Mouse (Mus musculus) A20 (cell line): ENCODE data around the gene Psd.

ENCODE experiments used
- DNase-seq: peaks from one replicate; pipeline ENCODE4 v3.0.0-alpha.2; 2011; ENCODE audit warnings: low read depth, low spot score

Gene Psd

DNA sequence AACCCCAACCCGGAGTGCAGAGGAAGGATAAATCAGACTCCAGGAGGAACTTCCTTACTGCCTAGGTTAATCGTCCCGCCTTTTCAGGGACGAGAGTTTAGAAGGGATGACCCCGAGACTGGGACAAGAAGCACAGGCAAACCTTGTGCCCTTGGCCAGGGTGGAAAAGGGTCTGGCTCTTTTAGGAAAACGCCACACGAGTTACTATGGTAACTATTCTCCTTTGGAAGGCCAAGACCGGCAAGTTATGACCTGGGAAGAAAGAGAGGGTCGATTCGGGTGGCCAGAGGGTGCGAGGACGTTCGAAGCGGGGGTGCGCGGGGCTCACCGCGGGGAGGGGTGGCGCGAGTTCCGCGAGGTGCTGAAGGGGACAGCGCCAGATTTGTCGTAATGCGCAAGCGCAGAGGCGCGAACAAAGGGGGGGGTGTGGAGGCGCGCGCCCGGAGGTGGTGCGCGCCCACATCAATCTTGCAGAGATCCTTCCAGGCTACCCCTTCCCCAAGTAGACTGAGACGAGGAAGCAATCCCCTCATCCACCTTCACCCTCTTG, at the start of gene Psd:
Psd (minus strand) TSS at position 401 of the 550 bp plus-strand sequence.
- DNase-seq: peak; percentile 71

- DNase-seq: no peak
Measured at GRCm38 (mm10) chr19:46375891-46376290, 48.9 kb upstream of the Psd start.

DNA sequence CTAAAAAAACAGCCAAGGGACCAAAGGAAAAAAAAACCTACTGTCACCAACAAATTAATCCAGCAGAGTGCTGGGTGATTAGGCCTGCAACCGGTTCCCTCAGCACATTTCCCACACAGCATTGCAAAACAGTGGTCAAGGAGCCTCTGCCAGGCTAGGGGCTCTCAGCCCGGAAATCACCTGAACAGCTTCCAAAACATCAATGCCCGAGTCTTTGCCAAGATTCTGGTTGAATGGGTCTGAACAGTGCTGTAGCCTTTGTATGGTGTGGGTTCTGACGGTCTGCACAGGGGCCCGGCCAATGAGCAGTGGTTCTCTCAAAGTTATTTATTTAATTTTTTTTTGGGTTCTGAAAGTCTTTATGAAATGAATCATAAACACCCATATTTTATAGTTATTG, 48.5 kb upstream of the Psd start:
- DNase-seq: no peak

DNA sequence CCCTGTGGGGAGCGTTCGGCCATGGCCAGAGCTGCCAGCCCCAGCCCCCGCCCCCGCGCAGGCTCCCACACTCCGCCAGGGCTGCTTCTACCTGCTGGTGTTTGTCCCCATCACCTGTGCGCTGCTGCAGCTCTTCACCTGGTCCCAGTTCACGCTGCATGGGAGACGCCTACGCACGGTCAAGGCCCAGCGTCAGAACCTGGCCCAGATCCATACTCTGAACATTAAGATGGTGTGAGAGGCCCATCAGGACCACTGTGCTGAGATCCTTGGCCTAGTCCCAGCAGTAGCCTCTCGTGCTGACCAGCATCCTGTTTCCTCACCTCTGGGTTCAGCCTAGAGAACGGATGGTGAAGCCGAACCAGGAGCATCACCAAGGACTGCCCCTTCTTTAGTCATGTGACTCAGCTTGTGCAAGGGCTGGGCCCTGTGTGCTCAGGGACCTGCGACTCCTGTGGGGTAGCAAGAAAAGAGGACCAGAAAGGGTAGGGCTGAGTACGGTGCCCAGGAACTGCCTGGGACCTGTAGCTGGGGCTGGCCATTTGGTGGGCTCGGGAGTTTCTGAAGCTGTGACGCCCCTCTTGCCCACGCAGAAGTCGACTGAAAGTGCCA, 47.6 kb upstream of the Psd start:
- no peak for DNase-seq

DNA sequence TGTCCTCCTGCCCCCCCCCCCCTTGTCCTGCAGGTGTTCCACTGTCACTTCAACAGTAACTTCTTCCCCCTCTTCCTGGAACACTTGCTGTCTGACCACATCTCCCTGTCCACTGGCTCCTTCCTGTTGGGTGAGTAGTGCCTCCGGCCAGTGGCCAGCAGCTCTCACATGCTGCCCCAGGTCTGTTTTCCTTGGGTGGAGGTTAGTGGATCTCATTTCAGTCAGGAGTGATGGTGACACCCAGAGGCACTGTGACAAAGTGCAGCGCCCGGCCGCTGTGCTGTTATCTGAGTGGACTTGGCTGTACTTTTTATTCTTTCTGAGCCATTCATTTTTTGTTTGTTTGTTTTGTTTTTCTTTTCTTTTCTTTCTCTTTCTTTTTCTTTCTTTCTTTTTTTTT, 42.2 kb upstream of the Psd start:
- DNase-seq: peak; percentile 53

DNA sequence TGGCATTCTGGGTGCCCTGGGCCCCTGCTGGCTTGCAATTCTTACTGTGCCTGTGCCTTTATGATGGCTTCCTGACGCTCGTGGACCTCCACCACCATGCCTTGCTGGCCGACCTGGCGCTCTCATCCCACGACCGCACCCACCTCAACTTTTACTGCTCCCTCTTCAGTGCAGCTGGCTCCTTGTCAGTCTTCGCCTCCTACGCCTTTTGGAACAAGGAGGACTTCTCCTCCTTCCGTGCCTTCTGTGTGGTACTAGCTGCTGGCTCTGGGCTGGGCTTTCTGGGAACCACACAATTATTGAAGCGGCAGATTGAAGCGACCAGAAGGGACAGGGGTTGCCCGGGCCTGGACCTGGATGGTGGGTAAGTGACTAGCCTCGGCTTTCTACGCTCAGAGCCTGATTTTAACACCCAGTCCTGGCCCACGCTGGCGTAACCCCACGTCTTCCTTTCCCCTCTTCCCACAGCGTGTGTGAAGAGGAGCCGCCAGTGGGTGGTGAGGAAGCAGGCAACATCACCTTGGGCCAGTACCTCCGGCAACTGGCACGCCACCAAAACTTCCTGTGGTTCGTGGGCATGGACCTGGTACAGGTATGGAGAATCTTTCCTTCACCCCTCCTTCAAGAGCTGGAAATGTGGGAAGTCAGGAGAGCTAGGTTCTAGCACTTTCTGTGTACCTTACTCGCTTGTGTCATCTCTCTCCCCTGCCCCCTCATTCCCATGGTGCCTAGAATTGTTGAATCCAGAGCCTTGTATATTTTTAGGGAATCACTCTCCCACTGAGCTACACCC, 41.0 kb upstream of the Psd start:
- no peak for DNase-seq

- DNase-seq: no peak
Measured at GRCm38 (mm10) chr19:46363294-46364009, 36.5 kb upstream of the Psd start.

GRCm38 (mm10) chr19:46362104-46362503, 35.1 kb upstream of the Psd start:
- DNase-seq: no peak

- DNase-seq: no peak
Measured at GRCm38 (mm10) chr19:46358381-46358780, 31.4 kb upstream of the Psd start.

DNA sequence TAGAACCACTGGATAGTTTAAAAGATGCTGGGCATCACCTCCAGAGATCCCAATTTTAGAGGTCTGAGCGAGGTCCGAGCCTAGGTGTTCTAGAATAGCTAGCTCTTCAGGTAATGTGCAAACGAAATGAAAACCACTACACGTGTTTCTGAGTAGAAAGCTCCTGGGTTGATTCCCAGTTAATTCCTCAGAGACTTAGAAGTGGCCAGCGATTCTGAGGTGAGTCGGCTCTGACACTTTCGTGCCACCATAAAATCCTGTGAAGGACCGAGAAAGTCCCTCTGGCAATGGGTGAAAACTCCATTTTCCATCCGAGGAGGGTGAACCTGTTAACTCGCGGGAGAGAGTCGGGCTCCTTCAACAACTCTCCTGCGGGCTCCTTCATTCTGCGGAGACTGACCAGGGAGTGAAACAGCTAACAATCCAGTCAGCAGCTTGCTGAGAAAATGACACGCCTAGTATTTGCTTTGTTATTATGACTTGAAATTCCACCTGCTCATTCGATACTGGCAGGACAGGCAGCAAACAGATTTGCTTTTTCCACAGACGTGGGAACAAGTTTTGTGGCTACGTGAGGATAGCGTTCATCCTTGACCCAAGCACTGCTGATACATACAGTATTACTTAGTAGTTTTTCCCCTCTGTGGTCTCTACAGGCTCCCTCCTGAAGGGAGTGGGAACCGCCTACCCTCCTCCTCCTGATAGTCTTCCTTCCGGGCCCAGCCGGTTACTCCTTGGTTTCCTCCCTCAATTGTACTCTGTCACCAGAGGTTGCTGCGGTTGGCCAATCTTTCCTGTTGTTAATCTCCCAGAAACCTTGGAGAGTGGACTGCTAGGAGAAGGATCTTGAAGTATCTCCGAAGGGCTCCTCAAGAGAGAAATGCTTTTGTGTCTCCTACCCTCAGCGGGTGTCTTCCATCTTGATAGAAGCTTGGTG, 30.7 kb upstream of the Psd start:
- DNase-seq: peak; percentile 21

DNA sequence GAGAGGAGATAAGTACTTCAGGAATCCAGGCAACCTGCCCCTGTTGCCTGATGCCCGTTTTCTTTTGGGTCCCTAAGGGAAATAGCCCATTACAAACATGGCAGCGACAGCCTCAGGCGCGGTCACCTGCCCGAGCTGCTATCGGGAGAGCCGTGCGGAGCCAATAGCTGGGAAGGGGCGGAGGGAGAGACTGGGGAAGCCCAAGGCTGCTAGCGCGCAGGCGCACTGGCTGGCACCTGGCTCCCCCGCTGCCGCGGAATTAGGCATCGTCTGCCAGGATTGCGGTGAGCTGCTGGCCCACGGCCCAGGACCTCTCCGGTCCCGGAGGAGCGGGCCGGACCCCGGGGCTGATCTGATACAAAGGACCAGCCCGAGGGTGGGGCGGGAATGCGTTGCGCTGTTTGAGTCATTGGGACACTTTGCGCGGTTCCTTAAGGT, 29.8 kb upstream of the Psd start:
- DNase-seq: peak; percentile 94

DNA sequence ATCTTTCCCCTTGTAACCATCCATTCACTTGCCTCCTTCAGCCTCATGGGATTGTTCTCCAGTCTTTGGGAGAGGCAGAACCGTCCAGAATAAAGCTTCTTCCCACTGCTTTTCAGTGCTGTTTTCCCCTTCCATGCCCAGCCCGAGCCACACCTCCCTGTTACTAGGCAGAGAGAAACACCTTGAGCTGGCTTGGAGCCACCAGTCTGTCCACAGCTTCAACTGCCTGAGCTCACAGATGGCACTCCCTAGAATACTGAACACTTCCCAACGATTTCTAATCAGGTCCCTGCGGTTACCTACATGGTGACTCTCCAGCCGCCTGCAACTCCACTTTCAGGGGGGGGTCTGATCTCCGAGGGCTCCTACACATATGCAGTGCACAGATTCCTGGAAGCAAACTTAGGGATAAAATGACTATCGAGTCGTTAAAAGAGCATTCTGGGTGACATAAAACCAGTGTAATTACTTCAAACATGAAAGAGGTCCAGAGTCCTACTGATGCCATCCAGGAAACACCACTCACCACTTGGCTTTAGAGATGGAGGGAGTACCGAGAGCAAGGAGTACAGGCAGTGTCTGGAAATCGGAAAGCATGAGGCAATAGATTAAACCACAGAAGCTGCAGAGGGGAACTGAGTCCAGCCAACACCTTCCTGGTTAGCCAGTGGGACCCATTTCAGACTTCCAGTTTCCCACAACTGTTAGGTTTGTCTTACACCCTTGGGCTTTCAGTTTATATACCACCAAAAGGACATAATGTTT, 23.4 kb upstream of the Psd start, which contains the start of gene 2310034G01Rik:
2310034G01Rik (minus strand) TSS at position 135 of the 765 bp plus-strand sequence.
- DNase-seq: no peak

GRCm38 (mm10) chr19:46349550-46349949, 22.6 kb upstream of the Psd start:
- no peak for DNase-seq

DNA sequence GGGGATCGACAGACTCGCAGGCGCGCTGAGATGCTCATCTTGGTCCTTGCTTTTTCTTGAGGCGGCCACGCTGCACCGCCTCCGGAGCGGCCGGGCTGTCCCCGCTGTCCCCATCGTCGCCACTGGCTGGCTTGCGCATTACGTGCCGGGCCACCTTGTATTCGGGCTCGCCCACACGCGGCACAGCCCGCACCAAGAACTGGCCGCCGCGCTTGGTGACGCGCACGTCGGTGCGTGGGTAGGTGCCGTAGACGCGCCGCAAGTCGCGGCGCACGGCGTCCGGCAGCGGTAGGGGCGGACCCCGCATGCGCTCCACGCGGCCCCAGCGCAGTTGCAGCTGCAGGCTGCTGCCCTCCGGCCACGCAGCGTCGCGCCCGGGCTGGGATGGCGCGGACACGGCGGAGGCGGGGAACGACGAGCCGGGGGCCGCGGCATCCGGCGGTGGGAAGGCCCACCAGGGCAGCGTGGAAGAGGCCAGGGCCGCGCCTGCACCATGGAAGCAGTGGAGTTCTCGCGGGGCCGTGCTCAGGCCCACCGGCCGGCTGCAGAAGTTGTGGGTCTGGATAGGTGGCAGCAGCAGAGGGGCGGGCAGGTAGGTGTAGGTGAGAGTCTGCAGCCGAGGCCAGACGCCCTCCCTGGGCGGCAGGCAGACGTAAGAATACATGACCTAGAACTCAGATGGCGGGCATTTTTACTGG, 22.0 kb upstream of the Psd start:
- peak; percentile 86 for DNase-seq

DNA sequence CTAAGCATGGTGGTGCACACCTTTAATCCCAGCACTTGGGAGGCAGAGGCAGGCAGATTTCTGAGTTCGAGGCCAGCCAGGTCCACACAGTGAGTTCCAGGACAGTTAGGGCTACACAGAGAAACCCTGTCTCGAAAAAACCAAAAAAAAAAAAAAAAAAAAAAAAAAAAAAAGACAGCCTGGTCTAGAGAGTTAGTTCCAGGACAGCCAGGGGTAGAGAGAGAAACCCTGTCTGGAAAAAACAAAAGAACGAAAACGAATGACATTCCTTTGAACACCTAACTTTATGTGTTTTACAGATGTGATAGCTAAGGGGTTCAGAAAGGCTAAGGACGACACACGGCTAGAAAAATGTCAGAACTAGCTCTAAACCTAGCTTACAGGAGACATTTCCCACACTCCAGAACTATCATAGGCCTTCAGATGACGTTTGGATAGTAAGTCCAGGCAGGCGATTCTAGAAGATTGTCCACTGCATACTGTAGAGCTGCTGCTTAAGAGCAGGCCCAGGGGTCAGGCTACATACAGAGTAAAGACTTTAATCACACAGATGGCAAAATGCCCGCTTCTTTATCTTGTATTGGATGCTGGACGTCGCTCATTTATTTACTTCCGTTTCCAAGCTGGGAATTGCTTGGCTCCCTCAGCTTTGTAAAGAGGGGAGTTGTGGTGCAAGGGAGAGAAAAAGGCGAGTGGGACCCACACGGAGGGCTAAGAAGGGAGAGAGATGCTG, 21.1 kb upstream of the Psd start:
- DNase-seq: peak; percentile 58

DNA sequence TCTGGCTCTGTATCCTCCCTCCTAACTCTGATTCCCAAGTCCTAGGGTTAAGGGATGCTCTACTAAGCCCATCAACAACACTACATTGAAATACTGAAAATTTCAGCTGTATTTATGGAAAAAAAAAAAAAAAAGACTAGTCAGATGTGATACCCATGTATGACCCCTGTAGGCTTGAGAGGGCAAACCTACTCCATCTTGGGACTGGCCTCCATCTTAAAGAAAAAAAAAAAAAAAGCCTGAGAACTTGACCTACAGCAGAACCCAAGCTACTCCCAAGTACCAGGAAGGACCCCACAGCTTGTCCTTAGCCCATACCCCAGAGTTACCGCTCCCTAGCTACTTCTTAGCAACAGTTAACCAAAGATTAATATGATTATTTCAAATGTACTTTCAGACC, 20.2 kb upstream of the Psd start:
- DNase-seq: no peak

GRCm38 (mm10) chr19:46344710-46345419, 17.9 kb upstream of the Psd start:
- DNase-seq: no peak

GRCm38 (mm10) chr19:46339287-46339971, 12.5 kb upstream of the Psd start:
- DNase-seq: no peak
